Mouse (Mus musculus): ENCODE data around the gene Klrb1b. TPM values are rescaled to one million over a fixed set of nuclear protein-coding genes. Genes with fewer than 3 reads are reported as not detected.
"Not testable (repeated sequence)": the region's sequence is repeated elsewhere in the genome, so short reads cannot be mapped to it uniquely, and the experiment has no call there.

The Klrb1b gene
- polyA plus RNA-seq, 1 experiment from 2014 or later, result 0.33 TPM

DNA sequence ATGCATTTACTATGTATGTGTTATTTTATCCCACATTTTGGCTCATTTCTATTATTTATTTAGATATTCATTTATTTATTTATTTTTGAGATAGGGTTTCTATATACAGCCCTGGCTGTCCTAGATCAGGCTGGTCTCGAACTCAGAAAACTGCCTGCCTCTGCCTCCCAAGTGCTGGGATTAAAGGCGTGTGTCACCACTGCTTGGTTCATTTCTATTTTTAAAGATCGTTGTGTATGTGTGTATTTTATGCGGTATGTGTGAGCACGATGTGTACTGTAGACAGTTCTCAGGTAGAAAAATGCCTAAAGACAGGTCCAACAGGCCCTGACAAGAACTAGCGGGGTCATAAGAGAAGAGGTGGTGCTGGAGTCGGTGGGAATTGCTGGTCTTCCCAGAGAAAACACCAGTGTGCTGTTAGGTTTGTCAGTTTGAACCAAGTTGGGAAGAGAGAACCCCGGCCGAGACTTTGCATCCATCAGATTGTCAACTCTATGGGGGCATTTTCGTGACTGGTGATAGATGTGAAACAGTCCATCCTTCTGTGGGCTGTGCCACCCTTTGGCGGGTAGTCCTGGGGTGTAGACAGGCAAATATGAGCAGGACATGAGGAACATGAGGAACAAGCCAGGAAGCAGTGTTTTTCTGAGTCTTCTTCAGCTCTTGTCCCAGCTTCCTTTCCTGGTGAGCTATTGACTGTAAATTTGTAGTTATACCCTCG is 28.8 kb downstream of the Klrb1b start:
- 70% methylated on average over 12 of the region's 12 CpGs for WGBS

DNA sequence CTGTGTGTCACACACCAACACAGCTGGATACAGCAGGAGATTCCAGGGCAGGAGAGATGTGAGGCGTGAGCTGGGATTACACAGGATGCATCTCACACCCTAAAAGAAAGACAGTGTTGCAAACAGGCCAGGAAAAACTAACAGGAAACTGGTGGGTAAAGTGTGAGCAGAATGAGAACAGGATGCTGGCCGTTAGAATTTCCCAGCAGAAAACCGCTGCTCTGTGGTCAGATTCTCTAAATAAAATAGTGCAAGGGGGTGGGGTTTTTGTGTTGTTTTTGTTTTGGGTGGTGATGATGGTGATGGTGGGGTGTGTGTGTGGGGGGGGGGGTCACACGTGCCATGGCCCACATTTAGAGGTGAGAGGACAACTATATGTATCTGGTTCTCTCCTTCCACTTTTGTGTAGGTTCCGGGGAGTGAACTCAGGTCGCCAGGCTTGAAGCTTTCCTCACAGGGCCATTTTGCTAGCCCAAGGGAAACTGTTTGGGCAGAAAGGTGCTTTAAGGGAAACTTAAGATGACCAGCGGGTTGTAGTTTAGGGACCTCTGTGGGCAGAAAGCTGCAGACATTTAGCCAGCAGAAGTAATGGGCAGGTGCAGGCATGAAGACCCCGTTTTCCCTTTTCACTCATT is 29.7 kb downstream of the Klrb1b start:
- Histone ChIP-seq H3K27me3 (ENCODE audit: control insufficient read depth, insufficient read depth, low read depth, low read length) (no peaks in the 10 kb centered on the region), H3K4me3 (ENCODE audit: low read length) (no peak overlapping the region), H3K4me1 (replicated peaks; ENCODE audit: control insufficient read depth, insufficient read depth, low read length) (peaks cover 7% of the 10 kb centered on the region; the same call in 1 of the 2 replicates), H3K36me3 (ENCODE audit: control insufficient read depth, insufficient read depth, low read length) (no peaks in the 10 kb centered on the region), H3K4me2 (ENCODE audit: low read depth, low read length) (no peak overlapping the region), H3K9me3 (ENCODE audit: control insufficient read depth, low read length) (no peaks in the 10 kb centered on the region), H3K27ac (ENCODE audit: low read length) (no peak overlapping the region), H3K9ac (ENCODE audit: low read length) (no peak overlapping the region)
- WGBS, result 58% methylated on average over 8 of the region's 8 CpGs
- no peak for ATAC-seq (ENCODE audit: low read depth)

More for the DNA sequence above, 28.8 kb downstream of the Klrb1b start:
- H3K9me3 ChIP-seq (ENCODE audit: control insufficient read depth, low read length), result no peaks in the 10 kb centered on the region
- no peaks in the 10 kb centered on the region for H3K27me3 ChIP-seq (ENCODE audit: control insufficient read depth, insufficient read depth, low read depth, low read length)
- no peak overlapping the region; the same call in 1 of the 2 replicates for H3K4me3 ChIP-seq (ENCODE audit: low read length)
- no peak overlapping the region; the same call in 1 of the 2 replicates for H3K4me2 ChIP-seq (ENCODE audit: low read depth, low read length)
- peaks cover 7% of the 10 kb centered on the region; the same call in 1 of the 2 replicates for H3K4me1 ChIP-seq (replicated peaks; ENCODE audit: control insufficient read depth, insufficient read depth, low read length)
- no peak overlapping the region for H3K9ac ChIP-seq (ENCODE audit: low read length)
- no peaks in the 10 kb centered on the region for H3K36me3 ChIP-seq (ENCODE audit: control insufficient read depth, insufficient read depth, low read length)
- ATAC-seq (ENCODE audit: low read depth), result no peak
- H3K27ac ChIP-seq (ENCODE audit: low read length), result peak overlapping the region; percentile 41; the same call in 1 of the 2 replicates

DNA sequence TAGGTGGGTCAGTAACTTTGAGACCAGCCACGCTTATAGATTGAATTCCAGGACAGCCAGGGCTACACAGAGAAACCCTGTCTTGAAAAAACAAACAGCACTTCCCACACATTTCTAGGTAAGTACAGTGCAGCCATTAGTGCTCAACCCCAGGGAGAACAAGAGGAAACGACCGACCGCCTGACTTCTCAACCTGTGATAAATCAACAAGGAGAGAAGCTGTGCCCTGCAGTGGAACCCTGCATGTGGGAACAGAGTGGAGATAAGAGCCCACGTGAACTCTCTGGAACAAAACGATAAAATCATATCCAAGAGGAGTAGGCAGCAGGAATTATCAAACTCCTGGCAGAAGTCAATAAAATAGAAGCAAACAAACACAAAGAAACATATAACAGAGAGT is 32.4 kb downstream of the Klrb1b start:
- Histone ChIP-seq H3K27me3 (ENCODE audit: control insufficient read depth, insufficient read depth, low read depth, low read length) (no peaks in the 10 kb centered on the region), H3K9me3 (ENCODE audit: control insufficient read depth, low read length) (no peaks in the 10 kb centered on the region), H3K27ac (ENCODE audit: low read length) (no peak overlapping the region), H3K4me3 (ENCODE audit: low read length) (no peak overlapping the region), H3K9ac (ENCODE audit: low read length) (no peak overlapping the region), H3K4me2 (ENCODE audit: low read depth, low read length) (no peak overlapping the region), H3K4me1 (replicated peaks; ENCODE audit: control insufficient read depth, insufficient read depth, low read length) (peaks cover 7% of the 10 kb centered on the region; the same call in 1 of the 2 replicates), H3K36me3 (ENCODE audit: control insufficient read depth, insufficient read depth, low read length) (no peaks in the 10 kb centered on the region)
- 13% methylated on average over 6 of the region's 6 CpGs for WGBS
- ATAC-seq (ENCODE audit: low read depth), result no peak

DNA sequence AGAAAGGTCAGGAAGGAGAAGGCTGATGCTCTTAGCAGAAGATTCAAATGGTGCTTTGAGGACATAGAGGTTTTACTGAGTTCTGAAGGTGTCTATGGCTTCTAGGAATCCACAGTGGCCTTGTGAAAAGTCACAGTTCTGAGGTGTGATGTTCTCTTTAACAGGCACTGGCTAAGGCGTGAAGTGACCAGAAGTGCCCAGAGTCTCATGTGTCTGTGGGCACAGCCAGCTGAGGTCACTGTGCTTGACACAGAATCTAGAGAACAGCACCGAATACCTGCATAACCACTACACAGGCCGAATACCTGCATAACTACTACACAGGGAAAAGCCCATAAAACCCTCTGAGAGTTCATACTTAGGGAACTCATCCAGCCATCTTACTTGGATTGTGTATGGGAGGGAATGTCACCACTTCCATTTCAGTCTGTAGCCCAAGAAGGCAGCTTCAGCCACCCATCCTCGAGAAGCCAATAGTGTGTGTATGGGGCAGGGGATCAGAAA is 35.6 kb downstream of the Klrb1b start:
- H3K9ac ChIP-seq (ENCODE audit: low read length); H3K4me1 ChIP-seq (replicated peaks; ENCODE audit: control insufficient read depth, insufficient read depth, low read length): not testable (repeated sequence)
- WGBS, result 64% methylated on average over 4 of the region's 4 CpGs

DNA sequence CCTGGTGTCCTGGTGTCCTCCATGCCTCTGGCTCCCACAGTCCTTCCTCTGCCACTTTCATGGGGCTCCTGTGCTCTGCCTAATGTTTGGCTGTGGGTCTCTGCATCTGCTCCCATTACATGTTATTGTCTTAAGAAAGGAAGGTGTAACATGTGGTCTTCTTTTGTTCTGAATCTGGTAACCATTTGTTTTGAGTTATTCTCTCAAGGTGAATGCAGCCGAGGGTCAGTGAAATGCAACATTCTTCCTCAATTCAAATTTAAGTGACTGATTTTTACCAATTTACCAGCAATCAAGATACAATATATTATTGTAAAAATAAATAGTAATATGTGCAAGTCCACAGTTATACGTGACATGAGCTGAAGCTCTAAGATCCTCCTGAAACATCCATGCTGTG is 37.0 kb downstream of the Klrb1b start, which contains the start of gene Klrb1c:
TSS of gene Klrb1c (minus strand) at position 101 of the 400 bp plus-strand sequence.
- H3K27me3 ChIP-seq (ENCODE audit: control insufficient read depth, insufficient read depth, low read depth, low read length), result no peaks in the 10 kb centered on the region
- H3K4me3 ChIP-seq (ENCODE audit: low read length), result no peak within 1 kb of the TSS
- H3K36me3 ChIP-seq (ENCODE audit: control insufficient read depth, insufficient read depth, low read length), result no peaks in the 10 kb centered on the region
- no peak within 1 kb of the TSS for H3K4me2 ChIP-seq (ENCODE audit: low read depth, low read length)
- WGBS, result 90% methylated on average over 2 of the region's 2 CpGs
- no peaks in the 10 kb centered on the region for H3K4me1 ChIP-seq (replicated peaks; ENCODE audit: control insufficient read depth, insufficient read depth, low read length)
- H3K9ac ChIP-seq (ENCODE audit: low read length), result no peak within 1 kb of the TSS
- ATAC-seq (ENCODE audit: low read depth), result no peak
- H3K9me3 ChIP-seq (ENCODE audit: control insufficient read depth, low read length), result no peaks in the 10 kb centered on the region
- H3K27ac ChIP-seq (ENCODE audit: low read length), result no peak within 1 kb of the TSS

More for the DNA sequence above, 35.6 kb downstream of the Klrb1b start:
- H3K27me3 ChIP-seq (ENCODE audit: control insufficient read depth, insufficient read depth, low read depth, low read length); ATAC-seq (ENCODE audit: low read depth); H3K36me3 ChIP-seq (ENCODE audit: control insufficient read depth, insufficient read depth, low read length); H3K9me3 ChIP-seq (ENCODE audit: control insufficient read depth, low read length); H3K4me2 ChIP-seq (ENCODE audit: low read depth, low read length); H3K27ac ChIP-seq (ENCODE audit: low read length); H3K4me3 ChIP-seq (ENCODE audit: low read length): not testable (repeated sequence)

DNA sequence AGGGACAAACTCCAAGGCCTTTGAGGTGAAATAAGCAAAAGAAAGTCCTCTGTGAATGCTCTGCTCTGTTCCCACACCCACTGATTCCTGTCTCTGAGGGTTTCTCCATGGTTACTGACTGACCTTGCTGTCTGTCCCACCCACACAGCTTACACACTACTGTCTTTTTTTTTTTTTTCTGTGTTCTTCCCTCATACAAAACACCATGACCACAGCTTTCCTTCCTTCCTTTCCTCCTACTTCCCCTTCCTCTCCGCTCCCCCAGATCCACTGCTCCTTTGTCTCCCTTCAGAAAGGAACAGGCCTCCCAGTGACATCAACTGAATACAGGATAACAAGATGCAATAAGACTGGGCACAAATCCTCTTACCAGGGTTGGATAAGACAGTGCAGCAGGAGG is 37.6 kb downstream of the Klrb1b start:
- Histone ChIP-seq H3K4me1 (replicated peaks; ENCODE audit: control insufficient read depth, insufficient read depth, low read length) (no peaks in the 10 kb centered on the region), H3K4me3 (ENCODE audit: low read length) (no peak overlapping the region), H3K4me2 (ENCODE audit: low read depth, low read length) (no peak overlapping the region), H3K27ac (ENCODE audit: low read length) (no peak overlapping the region), H3K36me3 (ENCODE audit: control insufficient read depth, insufficient read depth, low read length) (no peaks in the 10 kb centered on the region), H3K27me3 (ENCODE audit: control insufficient read depth, insufficient read depth, low read depth, low read length) (no peaks in the 10 kb centered on the region), H3K9me3 (ENCODE audit: control insufficient read depth, low read length) (no peaks in the 10 kb centered on the region), H3K9ac (ENCODE audit: low read length) (no peak overlapping the region)
- WGBS, result 86% methylated on average over 1 of the region's 1 CpGs
- ATAC-seq (ENCODE audit: low read depth), result no peak

DNA sequence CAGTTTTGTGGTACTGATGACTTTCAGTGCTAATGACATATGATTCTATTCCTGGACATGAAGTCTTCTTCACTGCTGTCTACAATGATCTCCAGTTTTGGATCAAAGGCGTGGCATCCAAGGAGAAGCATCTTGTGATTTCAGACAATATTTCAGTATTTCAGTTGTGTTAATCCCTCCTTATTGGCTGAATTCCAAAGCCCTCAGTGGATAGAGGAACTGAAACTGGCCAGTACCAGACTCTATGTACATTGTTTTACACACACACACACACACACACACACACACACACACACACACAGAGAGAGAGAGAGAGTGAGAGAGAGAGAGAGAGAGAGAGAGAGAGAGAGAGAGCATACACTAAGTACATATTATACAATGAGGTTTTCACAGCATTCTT is 39.7 kb downstream of the Klrb1b start:
- not testable (repeated sequence) for H3K27ac ChIP-seq (ENCODE audit: low read length); H3K27me3 ChIP-seq (ENCODE audit: control insufficient read depth, insufficient read depth, low read depth, low read length); H3K4me3 ChIP-seq (ENCODE audit: low read length); H3K9ac ChIP-seq (ENCODE audit: low read length); H3K4me1 ChIP-seq (replicated peaks; ENCODE audit: control insufficient read depth, insufficient read depth, low read length); H3K4me2 ChIP-seq (ENCODE audit: low read depth, low read length); H3K36me3 ChIP-seq (ENCODE audit: control insufficient read depth, insufficient read depth, low read length); ATAC-seq (ENCODE audit: low read depth); H3K9me3 ChIP-seq (ENCODE audit: control insufficient read depth, low read length)
- WGBS, result 77% methylated on average over 1 of the region's 1 CpGs

DNA sequence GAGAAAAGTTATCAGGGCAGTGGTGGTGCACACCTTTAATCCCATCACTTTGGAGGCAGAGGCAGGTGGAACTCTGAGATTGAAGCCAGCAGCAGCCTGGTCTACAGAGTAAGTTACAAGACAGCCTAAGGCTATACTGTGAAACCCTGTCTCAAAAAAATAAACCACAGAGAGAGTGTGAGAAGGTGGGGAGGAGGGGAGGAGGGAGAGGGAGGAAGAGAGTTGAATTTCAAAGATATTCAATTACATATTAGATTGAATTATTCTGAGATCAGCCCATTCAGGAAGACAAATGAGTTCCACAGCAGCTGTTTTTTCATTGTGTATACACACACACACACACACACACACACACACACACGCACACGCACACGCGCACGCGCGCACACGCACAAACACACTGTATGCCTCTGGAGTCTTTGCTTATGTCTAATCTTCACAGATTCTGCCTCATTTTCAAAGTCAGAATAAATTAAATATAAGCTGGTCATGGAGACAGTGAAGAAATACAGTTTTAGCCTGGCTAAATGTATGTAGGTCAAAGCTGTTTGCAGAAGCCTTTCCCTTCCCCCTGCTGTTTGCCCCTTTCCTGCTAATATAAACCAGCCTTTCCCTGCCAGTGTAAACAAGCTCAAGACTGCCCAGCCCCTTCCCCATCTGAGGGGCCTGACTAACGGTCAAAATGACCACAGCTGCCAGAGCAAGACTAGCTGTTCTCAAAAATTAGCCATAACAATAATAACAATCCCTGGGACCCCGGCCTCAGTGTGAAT is 56.5 kb downstream of the Klrb1b start:
- Histone ChIP-seq H3K4me2 (ENCODE audit: low read depth, low read length) (peak overlapping the region; percentile 26), H3K9ac (ENCODE audit: low read length) (no peak overlapping the region), H3K27ac (ENCODE audit: low read length) (peak overlapping the region; percentile 69), H3K27me3 (ENCODE audit: control insufficient read depth, insufficient read depth, low read depth, low read length) (no peaks in the 10 kb centered on the region), H3K9me3 (ENCODE audit: control insufficient read depth, low read length) (no peaks in the 10 kb centered on the region), H3K4me3 (ENCODE audit: low read length) (peak overlapping the region; percentile 26; the same call in 1 of the 2 replicates), H3K4me1 (replicated peaks; ENCODE audit: control insufficient read depth, insufficient read depth, low read length) (peaks cover 10% of the 10 kb centered on the region; the same call in 1 of the 2 replicates), H3K36me3 (ENCODE audit: control insufficient read depth, insufficient read depth, low read length) (no peaks in the 10 kb centered on the region)
- ATAC-seq (ENCODE audit: low read depth), result peak; percentile 81
- 56% methylated on average over 10 of the region's 10 CpGs for WGBS

DNA sequence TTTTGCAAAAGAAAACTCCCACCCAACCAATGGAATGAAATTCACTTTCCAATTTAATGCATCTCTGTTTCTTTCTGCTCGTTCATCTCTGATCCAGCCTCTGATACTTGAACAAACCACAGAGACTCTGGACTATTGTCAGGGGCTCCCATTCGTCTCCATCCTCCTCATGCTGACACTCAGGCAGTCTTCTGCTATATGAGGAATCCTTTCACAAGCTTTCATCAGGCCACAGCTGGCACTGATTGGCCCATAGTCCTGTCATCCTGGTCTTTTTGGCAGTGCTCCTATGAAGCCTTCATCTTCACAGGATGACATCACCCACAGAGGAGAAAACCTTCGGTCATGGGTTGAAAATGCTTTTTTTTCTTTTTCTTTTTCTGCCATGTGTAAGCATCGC is 58.1 kb downstream of the Klrb1b start:
- H3K27ac ChIP-seq (ENCODE audit: low read length), result no peak overlapping the region

More for the DNA sequence above, 58.1 kb downstream of the Klrb1b start:
- no peak overlapping the region for H3K4me2 ChIP-seq (ENCODE audit: low read depth, low read length)
- H3K4me1 ChIP-seq (replicated peaks; ENCODE audit: control insufficient read depth, insufficient read depth, low read length), result peaks cover 10% of the 10 kb centered on the region; the same call in 1 of the 2 replicates
- no peak overlapping the region for H3K4me3 ChIP-seq (ENCODE audit: low read length)
- H3K9ac ChIP-seq (ENCODE audit: low read length), result no peak overlapping the region
- no peak for ATAC-seq (ENCODE audit: low read depth)
- H3K36me3 ChIP-seq (ENCODE audit: control insufficient read depth, insufficient read depth, low read length), result no peaks in the 10 kb centered on the region
- H3K9me3 ChIP-seq (ENCODE audit: control insufficient read depth, low read length), result no peaks in the 10 kb centered on the region
- H3K27me3 ChIP-seq (ENCODE audit: control insufficient read depth, insufficient read depth, low read depth, low read length), result no peaks in the 10 kb centered on the region
- WGBS, result 64% methylated on average over 4 of the region's 4 CpGs

Measured in lung, embryonic 16.5 days (tissue).